In the genomic region with DNA sequence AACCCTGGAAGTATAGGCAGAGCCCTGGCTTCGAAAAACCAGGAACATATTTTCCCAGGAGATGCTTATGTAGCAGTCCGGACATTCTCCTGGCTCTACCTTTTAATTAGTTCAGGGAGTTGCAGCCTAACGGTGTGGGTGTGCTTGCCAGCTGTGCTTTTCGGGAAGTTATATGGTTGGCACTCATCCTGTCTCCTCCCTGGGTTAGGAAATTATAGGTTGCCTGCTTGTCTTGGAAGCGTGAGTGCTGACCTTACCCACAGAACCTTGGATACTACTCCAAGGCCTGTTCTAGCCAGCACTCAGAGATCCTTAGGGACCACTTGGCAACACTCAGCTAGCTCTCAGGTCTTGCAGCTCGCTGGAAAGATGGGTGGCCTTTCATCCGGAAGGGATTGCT, we compare ENCODE assay signal across 12 mouse cellular contexts. TPM values are rescaled to one million over a fixed set of nuclear protein-coding genes. Genes with fewer than 3 reads are reported as not detected.
DNase-seq lines count a peak whose midpoint lies in the region; ATAC-seq lines count a peak whose summit lies in the region.
"Had no signal": no experiment of that assay in that cellular context is flagged by ENCODE, and none has a peak within 500 bp of the region (broad histone marks: within the 10 kb centered on the region; RNA-seq: fewer than 3 reads in every experiment).

No protein-coding gene starts in this region.

- no peak for ATAC-seq in forebrain, embryonic 11.5 days (replicated peaks; ENCODE audit: low FRiP score)
- no peak for ATAC-seq in kidney, embryonic 16.5 days (ENCODE audit: low FRiP score, low TSS enrichment)
- ATAC-seq in CD4-positive, CD25-positive, alpha-beta regulatory T cell, adult 4 months: no peak
- ATAC-seq: liver, postnatal 0 days had no signal

- H3K27ac ChIP-seq in forebrain, embryonic 10.5 days: peak overlapping the region; percentile 53
- no peak overlapping the region for H3K27ac ChIP-seq in forebrain, embryonic 11.5 days (ENCODE audit: low read depth, low read length)
- H3K27ac ChIP-seq in kidney, embryonic 16.5 days (ENCODE audit: low read length): peak overlapping the region; percentile 22; the same call in 1 of the 2 replicates
- peak overlapping the region; percentile 54 for H3K27ac ChIP-seq in embryonic facial prominence, embryonic 10.5 days (replicated peaks)
- H3K27ac ChIP-seq: layer of hippocampus, adult 2 months had no signal

- H3K4me3 ChIP-seq in forebrain, embryonic 10.5 days: no peak overlapping the region
- no peak overlapping the region for H3K4me3 ChIP-seq in forebrain, embryonic 11.5 days (ENCODE audit: low read depth, low read length)
- no peak overlapping the region for H3K4me3 ChIP-seq in kidney, embryonic 16.5 days (ENCODE audit: low read length)
- no peak overlapping the region for H3K4me3 ChIP-seq in embryonic facial prominence, embryonic 10.5 days
- H3K4me3 ChIP-seq: erythroblast, embryonic 14.5 days; layer of hippocampus, adult 2 months had no signal

- H3K4me1 ChIP-seq in forebrain, embryonic 10.5 days: peaks cover 15% of the 10 kb centered on the region
- peaks cover 5% of the 10 kb centered on the region; the same call in 1 of the 2 replicates for H3K4me1 ChIP-seq in forebrain, embryonic 11.5 days (replicated peaks; ENCODE audit: control insufficient read depth, insufficient read depth, low read length)
- H3K4me1 ChIP-seq in kidney, embryonic 16.5 days (ENCODE audit: insufficient read depth, low read length): peaks cover 17% of the 10 kb centered on the region
- H3K4me1 ChIP-seq in embryonic facial prominence, embryonic 10.5 days: peaks cover 25% of the 10 kb centered on the region

- H3K9me3 ChIP-seq in forebrain, embryonic 10.5 days: no peaks in the 10 kb centered on the region
- H3K9me3 ChIP-seq in forebrain, embryonic 11.5 days (ENCODE audit: control insufficient read depth, low read length): no peaks in the 10 kb centered on the region
- no peaks in the 10 kb centered on the region for H3K9me3 ChIP-seq in kidney, embryonic 16.5 days (ENCODE audit: low read length)
- H3K9me3 ChIP-seq in embryonic facial prominence, embryonic 10.5 days: no peaks in the 10 kb centered on the region

- no peaks in the 10 kb centered on the region for H3K36me3 ChIP-seq in forebrain, embryonic 10.5 days (replicated peaks)
- no peaks in the 10 kb centered on the region for H3K36me3 ChIP-seq in forebrain, embryonic 11.5 days (ENCODE audit: control insufficient read depth, insufficient read depth, low read length)
- no peaks in the 10 kb centered on the region for H3K36me3 ChIP-seq in kidney, embryonic 16.5 days (ENCODE audit: insufficient read depth, low read length)
- H3K36me3 ChIP-seq in embryonic facial prominence, embryonic 10.5 days (replicated peaks): no peaks in the 10 kb centered on the region

- no peak overlapping the region for H3K4me2 ChIP-seq in forebrain, embryonic 11.5 days (ENCODE audit: low read depth, low read length, severe bottlenecking)
- no peak overlapping the region for H3K4me2 ChIP-seq in kidney, embryonic 16.5 days (replicated peaks; ENCODE audit: low read depth, low read length)

- no peak overlapping the region for H3K9ac ChIP-seq in forebrain, embryonic 11.5 days (ENCODE audit: low read length)
- no peak overlapping the region for H3K9ac ChIP-seq in kidney, embryonic 16.5 days (replicated peaks; ENCODE audit: low read length)
- H3K9ac ChIP-seq: liver, postnatal 0 days had no signal

- no peak for DNase-seq in forebrain, embryonic 10.5 days (ENCODE audit: extremely low spot score, low spot score)
- no peak for DNase-seq in forebrain, embryonic 11.5 days (ENCODE audit: low spot score)
- no peak for DNase-seq in kidney, adult 18-20 months
- no peak for DNase-seq in embryonic facial prominence, embryonic 10.5 days (ENCODE audit: low spot score)
- DNase-seq in lung, postnatal 10 days: peak; percentile 13
- no peak for DNase-seq in spleen, postnatal 14 days (ENCODE audit: low spot score in 2 of 2)
- DNase-seq: cerebellum, adult 8-10 months; liver, postnatal 0 days had no signal

- H3K27me3 ChIP-seq in forebrain, embryonic 10.5 days (ENCODE audit: poor library complexity, severe bottlenecking): peaks cover 22% of the 10 kb centered on the region
- no peaks in the 10 kb centered on the region for H3K27me3 ChIP-seq in forebrain, embryonic 11.5 days (ENCODE audit: control insufficient read depth, insufficient read depth, low read length)
- no peaks in the 10 kb centered on the region for H3K27me3 ChIP-seq in kidney, embryonic 16.5 days (ENCODE audit: insufficient read depth, low read length)
- H3K27me3 ChIP-seq in embryonic facial prominence, embryonic 10.5 days (replicated peaks; ENCODE audit: low read depth, poor library complexity, severe bottlenecking): peaks cover 21% of the 10 kb centered on the region

- 54% methylated on average over 7 of the region's 7 CpGs for WGBS in forebrain, embryonic 10.5 days
- WGBS in forebrain, embryonic 11.5 days: 55% methylated on average over 7 of the region's 7 CpGs
- WGBS in kidney, embryonic 16.5 days: 33% methylated on average over 7 of the region's 7 CpGs
- 51% methylated on average over 7 of the region's 7 CpGs for WGBS in embryonic facial prominence, embryonic 10.5 days

RNA-seq across cellular contexts. Expression of a gene that starts 40.0 kb away (rescaled TPM):
- polyA plus RNA-seq in forebrain, embryonic 10.5 days (2016; fragmentation: Nextera tagmentation; extraction: Ambion mirVana): 15.7 and 16.2 TPM in 2 replicates
- polyA plus RNA-seq in forebrain, embryonic 11.5 days (2014; fragmentation: Nextera tagmentation; extraction: Ambion mirVana): 12.5 and 14.5 TPM in 2 replicates
- polyA plus RNA-seq in kidney, embryonic 16.5 days (2015; fragmentation: Nextera tagmentation; extraction: Ambion mirVana): 15.9 and 16.1 TPM in 2 replicates
- 9.3 and 10.1 TPM in 2 replicates for polyA plus RNA-seq in embryonic facial prominence, embryonic 10.5 days (2016; fragmentation: Nextera tagmentation; extraction: Ambion mirVana)
- polyA plus RNA-seq in CD4-positive, CD25-positive, alpha-beta regulatory T cell, adult 4 months (2017; shearing (Covaris generic)): 1 to 10 TPM in 1 of 2 experiments, not detected in 1; 1.4 TPM
- polyA plus RNA-seq: erythroblast, embryonic 14.5 days had no signal

RNA-seq across cellular contexts. Expression of a gene that starts 59.7 kb away (rescaled TPM):
- polyA plus RNA-seq in forebrain, embryonic 10.5 days (2016; fragmentation: Nextera tagmentation; extraction: Ambion mirVana): 96.1 and 101 TPM in 2 replicates
- 85.2 and 92.3 TPM in 2 replicates for polyA plus RNA-seq in forebrain, embryonic 11.5 days (2014; fragmentation: Nextera tagmentation; extraction: Ambion mirVana)
- polyA plus RNA-seq in kidney, embryonic 16.5 days (2015; fragmentation: Nextera tagmentation; extraction: Ambion mirVana): 68.1 and 70.4 TPM in 2 replicates
- 97.3 and 100 TPM in 2 replicates for polyA plus RNA-seq in embryonic facial prominence, embryonic 10.5 days (2016; fragmentation: Nextera tagmentation; extraction: Ambion mirVana)
- 100 to 1,000 TPM; 108 to 120 TPM for polyA plus RNA-seq in CD4-positive, CD25-positive, alpha-beta regulatory T cell, adult 4 months (2017; shearing (Covaris generic))
